Mouse (Mus musculus) MEL (cell line): ENCODE results near the gene Vac14.

Source experiments
- CTCF ChIP-seq, 3 experiments: IDR thresholded peaks in 2 of 3; conservative IDR thresholded peaks in 1 of 3; 2 replicates each; pipeline ENCODE4 v1.5.1; 2011 to 2012; ENCODE audit warnings: low read length in 3 of 3, low read depth in 2 of 3, mild to moderate bottlenecking in 2 of 3, improper control_type of control experiment in 1 of 3, inconsistent platforms in 1 of 3, mixed read lengths in 1 of 3, moderate library complexity in 1 of 3; ENCODE audit not compliant: control insufficient read depth in 1 of 3, insufficient read depth in 1 of 3, poor library complexity in 1 of 3, severe bottlenecking in 1 of 3
- POLR2AphosphoS2 ChIP-seq: IDR thresholded peaks from 2 replicates; pipeline ENCODE4 v1.6.1; 2011; ENCODE audit warnings: low read length, improper control_type of control experiment

DNA sequence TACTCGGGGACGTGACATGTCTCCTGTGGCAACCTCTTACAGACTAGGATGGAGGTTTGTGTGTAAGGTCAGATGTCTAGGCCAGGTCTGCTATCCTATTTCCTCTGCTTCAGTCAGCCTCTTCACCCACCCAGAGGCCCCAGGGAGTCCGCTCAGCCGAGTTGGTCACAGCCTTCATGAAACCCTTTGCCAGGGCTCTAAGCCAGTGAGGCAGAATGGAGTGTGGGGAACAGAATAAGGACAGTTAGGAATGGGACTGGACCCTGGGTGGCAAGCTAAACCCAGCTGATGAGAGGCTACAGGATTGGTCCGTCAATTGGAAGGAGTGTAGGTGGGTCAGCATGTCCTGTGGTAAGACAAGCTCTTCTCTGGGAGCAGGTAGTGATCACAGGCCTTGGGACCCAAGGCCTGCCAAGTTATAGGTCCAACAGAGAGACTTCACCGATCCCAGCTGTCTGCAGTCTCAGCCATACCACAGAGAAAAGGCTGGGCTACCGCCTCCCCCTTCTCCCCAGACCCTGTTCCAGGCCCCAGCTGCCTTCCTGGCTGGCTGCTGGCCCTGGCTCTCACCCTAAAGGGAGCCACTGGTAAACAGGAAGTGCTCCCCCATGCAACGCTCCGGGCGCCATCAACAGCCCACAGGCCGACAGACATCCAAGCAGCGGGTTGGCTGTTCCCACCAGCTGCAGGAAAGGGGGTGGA lies 100.7 kb downstream of the Vac14 start:
- TF ChIP-seq POLR2AphosphoS2 (no peak), CTCF (IDR thresholded peaks at IDR 0.05 in 2 of 3, conservative IDR thresholded peaks at IDR 0.05 in 1 of 3; ENCODE audit: control insufficient read depth in 1 of 3, insufficient read depth in 1 of 3, low read depth in 2 of 3, low read length in 3 of 3, poor library complexity in 1 of 3, severe bottlenecking in 1 of 3) (no peak)
